ENCODE assay signal across 16 mouse cellular contexts in the genomic region with DNA sequence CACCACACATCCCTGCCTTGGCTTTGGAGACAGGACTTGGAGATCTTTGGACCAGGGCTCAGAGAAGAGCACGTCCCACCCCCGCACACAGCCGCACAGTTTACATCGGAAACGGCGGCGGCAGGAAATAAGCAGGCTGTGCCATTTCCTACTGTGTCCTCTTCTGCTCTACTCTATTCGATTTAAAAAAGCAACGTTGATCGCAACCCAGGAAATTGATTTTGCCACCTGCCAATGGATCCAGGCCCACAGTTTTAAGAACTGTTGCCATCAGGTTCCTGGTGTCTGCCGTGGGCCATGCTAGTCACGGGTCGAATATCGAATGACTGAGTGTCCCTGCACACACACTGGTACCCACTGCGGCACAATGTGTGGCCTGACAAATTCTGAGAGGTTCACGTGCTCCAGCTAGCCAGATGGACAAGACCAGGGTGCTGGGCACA. TPM values are rescaled to one million over a fixed set of nuclear protein-coding genes. Genes with fewer than 3 reads are reported as not detected.
A peak's percentile ranks its signal among the peaks of the same experiment; 100 is the strongest.
DNase-seq lines count a peak whose midpoint lies in the region; TF ChIP-seq lines count a peak whose summit lies in the region.
"Had no signal": no experiment of that assay in that cellular context is flagged by ENCODE, and none has a peak within 500 bp of the region (broad histone marks: within the 10 kb centered on the region; RNA-seq: fewer than 3 reads in every experiment).

No protein-coding gene starts in this region.

- TF ChIP-seq CTCF in layer of hippocampus, adult 2 months (conservative IDR thresholded peaks at IDR 0.05) = no peak

- peak overlapping the region; percentile 85 for H3K27ac ChIP-seq in layer of hippocampus, adult 2 months
- H3K27ac ChIP-seq: heart, embryonic 15.5 days; limb, embryonic 13.5 days; midbrain, embryonic 10.5 days had no signal

- H3K4me3 ChIP-seq in layer of hippocampus, adult 2 months = no peak overlapping the region
- H3K4me3 ChIP-seq: erythroblast, embryonic 14.5 days; heart, embryonic 15.5 days; limb, embryonic 13.5 days; midbrain, embryonic 10.5 days; myocyte had no signal

- no peak for DNase-seq in layer of hippocampus, adult 2 months (ENCODE audit: low spot score in 2 of 2)
- no peak for DNase-seq in layer of hippocampus, postnatal 25 days (ENCODE audit: extremely low spot score in 1 of 2, low spot score in 1 of 2)
- peak; percentile 72 for DNase-seq in CD4-positive helper T cell, adult 2 months (ENCODE audit: low read depth, low spot score)
- DNase-seq in T-cell, adult 2 months (ENCODE audit: low spot score) = peak; percentile 57
- peak; percentile 34 to 44 for DNase-seq in cerebellum, postnatal 36 days
- DNase-seq in c-Kit-positive CD71-positive TER-119-positive erythroid progenitor cells, embryonic 14.5 days (ENCODE audit: low spot score) = no peak
- DNase-seq in kidney, adult 18-20 months = no peak
- DNase-seq: embryo, embryonic 11 days; kidney, postnatal 14 days; right cerebral cortex, postnatal 25 days had no signal

RNA-seq across cellular contexts. Expression of gene Qrfp, which starts 15.1 kb away (rescaled TPM):
- not detected for total RNA-seq in layer of hippocampus, adult 2 months (2021)
- total RNA-seq in layer of hippocampus, postnatal 25 days (2021) = not detected
- total RNA-seq: left cerebral cortex, adult 18-20 months had no signal

RNA-seq across cellular contexts. Expression of gene Fibcd1, which starts 20.3 kb away (rescaled TPM):
- total RNA-seq in layer of hippocampus, adult 2 months (2021) = 100 to 1,000 TPM; 108 to 110 TPM
- 100 to 1,000 TPM; 115 to 137 TPM for total RNA-seq in layer of hippocampus, postnatal 25 days (2021)

Comparison
In these comparisons a context has a peak if more than half of its experiments do, and no peak if none do; other contexts are left out.
1. DNase-seq: peak in CD4-positive helper T cell, adult 2 months (single experiment), T-cell, adult 2 months (single experiment) and cerebellum, postnatal 36 days (2 of 2); none in layer of hippocampus, adult 2 months (0 of 2), layer of hippocampus, postnatal 25 days (0 of 2), c-Kit-positive CD71-positive TER-119-positive erythroid progenitor cells, embryonic 14.5 days (single experiment) and kidney, adult 18-20 months (single experiment).